Comparison of ENCODE assay signal across 8 mouse cellular contexts in the genomic region with DNA sequence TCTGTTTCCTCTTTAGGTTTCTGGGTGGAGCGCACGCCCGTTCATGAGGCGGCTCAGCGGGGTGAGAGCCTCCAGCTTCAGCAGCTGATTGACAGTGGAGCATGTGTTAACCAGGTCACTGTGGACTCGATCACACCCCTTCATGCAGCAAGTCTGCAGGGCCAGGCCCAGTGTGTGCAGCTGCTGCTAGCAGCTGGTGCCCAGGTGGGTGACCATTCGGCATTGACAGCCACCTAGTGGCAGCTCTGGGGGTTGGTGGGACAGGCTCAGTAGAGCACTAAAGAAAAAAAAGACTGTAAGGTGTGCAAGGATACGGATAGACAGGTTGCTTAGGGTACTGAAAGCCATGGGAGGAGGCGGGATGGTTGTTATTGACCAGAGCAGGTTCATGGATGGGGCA. TPM values are rescaled to one million over a fixed set of nuclear protein-coding genes. Genes with fewer than 3 reads are reported as not detected.
DNase-seq lines count a peak whose midpoint lies in the region; ATAC-seq and TF ChIP-seq lines count a peak whose summit lies in the region.

No protein-coding gene starts in this region.

- no peak for DNase-seq in gastrocnemius, adult 2 months
- DNase-seq in gastrocnemius, adult 8-10 months (ENCODE audit: low spot score in 2 of 2), result no peak
- DNase-seq in heart, postnatal 14 days, result peak; percentile 12 to 32
- peak; percentile 22 for DNase-seq in limb, embryonic 14.5 days (ENCODE audit: low spot score)
- no peak for DNase-seq in frontal cortex, postnatal 10 days (ENCODE audit: low spot score in 2 of 2)
- DNase-seq in cerebellum, adult 9-10 months, result no peak

- intact Hi-C loops in gastrocnemius, adult 2 months (cut with DNase I), result no loop called here
- intact Hi-C loops in heart, postnatal 14 days (cut with DNase I), result no loop called here

- H3K4me3 ChIP-seq in gastrocnemius, adult 2 months, result no peak overlapping the region
- no peak overlapping the region for H3K4me3 ChIP-seq in ES-Bruce4 (ENCODE audit: low read depth, low read length)
- H3K4me3 ChIP-seq in limb, embryonic 14.5 days (replicated peaks; ENCODE audit: low read length), result no peak overlapping the region
- no peak overlapping the region for H3K4me3 ChIP-seq in midbrain, embryonic 16.5 days (ENCODE audit: low read depth, low read length)

- 53% methylated on average over 9 of the region's 9 CpGs for WGBS in limb, embryonic 14.5 days
- 83% methylated on average over 9 of the region's 9 CpGs for WGBS in midbrain, embryonic 16.5 days

- no peak overlapping the region for H3K9ac ChIP-seq in ES-Bruce4 (ENCODE audit: low read depth, poor library complexity, severe bottlenecking)
- H3K9ac ChIP-seq in limb, embryonic 14.5 days (ENCODE audit: low read depth, low read length, severe bottlenecking), result no peak overlapping the region
- H3K9ac ChIP-seq in midbrain, embryonic 16.5 days (ENCODE audit: low read depth, low read length), result no peak overlapping the region

- peak; percentile 72; the same call in 1 of the 2 replicates for ATAC-seq in limb, embryonic 14.5 days (ENCODE audit: low FRiP score, low read depth)
- ATAC-seq in midbrain, embryonic 16.5 days, result 0 out of 2 replicates have a peak, but pooled peaks have one; percentile 42

- H3K36me3 ChIP-seq in ES-Bruce4 (ENCODE audit: control insufficient read depth, insufficient read depth, low read length, poor library complexity, severe bottlenecking), result no peaks in the 10 kb centered on the region
- H3K36me3 ChIP-seq in limb, embryonic 14.5 days (ENCODE audit: control insufficient read depth, insufficient read depth, low read length), result no peaks in the 10 kb centered on the region
- H3K36me3 ChIP-seq in midbrain, embryonic 16.5 days (ENCODE audit: control insufficient read depth, insufficient read depth, low read length), result peaks cover 7% of the 10 kb centered on the region; the same call in 1 of the 2 replicates

- no peak for TF ChIP-seq POLR2A in ES-Bruce4 (IDR thresholded peaks at IDR 0.05; ENCODE audit: insufficient read depth, low read length)
- TF ChIP-seq POLR2A in limb, embryonic 14.5 days (IDR thresholded peaks at IDR 0.05; ENCODE audit: borderline replicate concordance, extremely low read depth, insufficient read depth, insufficient read length), result no peak

- H3K4me1 ChIP-seq in ES-Bruce4 (ENCODE audit: control insufficient read depth, insufficient read depth, low read length), result no peaks in the 10 kb centered on the region
- no peaks in the 10 kb centered on the region for H3K4me1 ChIP-seq in limb, embryonic 14.5 days (ENCODE audit: control insufficient read depth, insufficient read depth, low read length)
- no peaks in the 10 kb centered on the region for H3K4me1 ChIP-seq in midbrain, embryonic 16.5 days (ENCODE audit: control insufficient read depth, insufficient read depth, low read length)

- no peak overlapping the region for H3K27ac ChIP-seq in gastrocnemius, adult 2 months
- no peak overlapping the region for H3K27ac ChIP-seq in ES-Bruce4 (ENCODE audit: insufficient read depth, low read length)
- H3K27ac ChIP-seq in limb, embryonic 14.5 days (replicated peaks; ENCODE audit: low read depth, low read length), result no peak overlapping the region
- no peak overlapping the region for H3K27ac ChIP-seq in midbrain, embryonic 16.5 days (ENCODE audit: low read length)

- no peak overlapping the region for H3K4me2 ChIP-seq in limb, embryonic 14.5 days (replicated peaks; ENCODE audit: low read depth, low read length, severe bottlenecking)
- H3K4me2 ChIP-seq in midbrain, embryonic 16.5 days (ENCODE audit: low read length), result no peak overlapping the region

- TF ChIP-seq CTCF in gastrocnemius, adult 2 months (IDR thresholded peaks at IDR 0.05), result peak; percentile 40
- peak; percentile 74 for TF ChIP-seq CTCF in ES-Bruce4 (IDR thresholded peaks at IDR 0.05; ENCODE audit: low read depth, low read length)

- TF ChIP-seq EP300 in ES-Bruce4 (IDR thresholded peaks at IDR 0.05; ENCODE audit: insufficient read depth, low read depth, low read length), result no peak

- no peaks in the 10 kb centered on the region for H3K9me3 ChIP-seq in ES-Bruce4 (replicated peaks; ENCODE audit: control insufficient read depth, insufficient read depth, low read length, poor library complexity, severe bottlenecking)
- H3K9me3 ChIP-seq in limb, embryonic 14.5 days (ENCODE audit: control insufficient read depth, low read length), result no peaks in the 10 kb centered on the region
- no peaks in the 10 kb centered on the region for H3K9me3 ChIP-seq in midbrain, embryonic 16.5 days (replicated peaks; ENCODE audit: control insufficient read depth, low read length, poor library complexity, severe bottlenecking)

- no peaks in the 10 kb centered on the region for H3K27me3 ChIP-seq in ES-Bruce4 (ENCODE audit: control insufficient read depth, insufficient read depth, low read length, poor library complexity, severe bottlenecking)
- H3K27me3 ChIP-seq in limb, embryonic 14.5 days (ENCODE audit: control insufficient read depth, insufficient read depth, low read length), result no peaks in the 10 kb centered on the region
- H3K27me3 ChIP-seq in midbrain, embryonic 16.5 days (ENCODE audit: control insufficient read depth, insufficient read depth, low read depth, low read length), result no peaks in the 10 kb centered on the region

RNA-seq across cellular contexts. Expression of a gene that starts 8.2 kb away (rescaled TPM):
- total RNA-seq in gastrocnemius, adult 2 months (2021), result 10 to 100 TPM; 11.6 to 12.2 TPM
- total RNA-seq in gastrocnemius, adult 8-10 months (2022), result 10 to 100 TPM; 12.1 to 14.7 (median 13.0) TPM
- 17.3 and 18.2 TPM in 2 replicates for polyA plus RNA-seq in ES-Bruce4 (2011; ENCODE audit: insufficient read depth, insufficient read length, low read depth, missing spikeins)
- 1 to 10 TPM; 8.9 to 9.0 TPM for total RNA-seq in heart, postnatal 14 days (2021)
- polyA plus RNA-seq in limb, embryonic 14.5 days (2012; rRNA removed), result 12.8 and 13.6 TPM in 2 replicates
- 6.8 and 8.4 TPM in 2 replicates for polyA plus RNA-seq in limb, embryonic 14.5 days (2014; fragmentation: Nextera tagmentation; extraction: Ambion mirVana)
- polyA plus RNA-seq in midbrain, embryonic 16.5 days (2015; fragmentation: Nextera tagmentation; extraction: Ambion mirVana), result 16.9 and 21.0 TPM in 2 replicates

RNA-seq across cellular contexts. Expression of a gene that starts 31.1 kb away (rescaled TPM):
- total RNA-seq in gastrocnemius, adult 2 months (2021), result 10 to 100 TPM in 1 of 2 experiments, 1 to 10 TPM in 1; 7.8 to 10.7 TPM
- total RNA-seq in gastrocnemius, adult 8-10 months (2022), result 10 to 100 TPM in 1 of 4 experiments, 1 to 10 TPM in 3; 7.1 to 11.8 (median 7.6) TPM
- 77.7 and 84.6 TPM in 2 replicates for polyA plus RNA-seq in ES-Bruce4 (2011; ENCODE audit: insufficient read depth, insufficient read length, low read depth, missing spikeins)
- total RNA-seq in heart, postnatal 14 days (2021), result 10 to 100 TPM; 13.7 to 14.9 TPM
- 24.6 and 29.9 TPM in 2 replicates for polyA plus RNA-seq in limb, embryonic 14.5 days (2012; rRNA removed)
- 19.6 and 19.7 TPM in 2 replicates for polyA plus RNA-seq in limb, embryonic 14.5 days (2014; fragmentation: Nextera tagmentation; extraction: Ambion mirVana)
- polyA plus RNA-seq in midbrain, embryonic 16.5 days (2015; fragmentation: Nextera tagmentation; extraction: Ambion mirVana), result 15.6 and 19.5 TPM in 2 replicates

Comparison
In these comparisons a context has a peak if more than half of its experiments do, and no peak if none do; other contexts are left out.
1. DNase-seq: peak in heart, postnatal 14 days (2 of 2) and limb, embryonic 14.5 days (single experiment); none in gastrocnemius, adult 2 months (single experiment), gastrocnemius, adult 8-10 months (0 of 2), frontal cortex, postnatal 10 days (0 of 2) and cerebellum, adult 9-10 months (single experiment).